Mouse (Mus musculus): ENCODE data around the gene Zfp664. TPM values are rescaled to one million over a fixed set of nuclear protein-coding genes. Genes with fewer than 3 reads are reported as not detected.
A peak's percentile ranks its signal among the peaks of the same experiment; 100 is the strongest.

The Zfp664 gene
- polyA plus RNA-seq (2014; fragmentation: Nextera tagmentation; extraction: Ambion mirVana): 54.9 and 63.8 TPM in 2 replicates

DNA sequence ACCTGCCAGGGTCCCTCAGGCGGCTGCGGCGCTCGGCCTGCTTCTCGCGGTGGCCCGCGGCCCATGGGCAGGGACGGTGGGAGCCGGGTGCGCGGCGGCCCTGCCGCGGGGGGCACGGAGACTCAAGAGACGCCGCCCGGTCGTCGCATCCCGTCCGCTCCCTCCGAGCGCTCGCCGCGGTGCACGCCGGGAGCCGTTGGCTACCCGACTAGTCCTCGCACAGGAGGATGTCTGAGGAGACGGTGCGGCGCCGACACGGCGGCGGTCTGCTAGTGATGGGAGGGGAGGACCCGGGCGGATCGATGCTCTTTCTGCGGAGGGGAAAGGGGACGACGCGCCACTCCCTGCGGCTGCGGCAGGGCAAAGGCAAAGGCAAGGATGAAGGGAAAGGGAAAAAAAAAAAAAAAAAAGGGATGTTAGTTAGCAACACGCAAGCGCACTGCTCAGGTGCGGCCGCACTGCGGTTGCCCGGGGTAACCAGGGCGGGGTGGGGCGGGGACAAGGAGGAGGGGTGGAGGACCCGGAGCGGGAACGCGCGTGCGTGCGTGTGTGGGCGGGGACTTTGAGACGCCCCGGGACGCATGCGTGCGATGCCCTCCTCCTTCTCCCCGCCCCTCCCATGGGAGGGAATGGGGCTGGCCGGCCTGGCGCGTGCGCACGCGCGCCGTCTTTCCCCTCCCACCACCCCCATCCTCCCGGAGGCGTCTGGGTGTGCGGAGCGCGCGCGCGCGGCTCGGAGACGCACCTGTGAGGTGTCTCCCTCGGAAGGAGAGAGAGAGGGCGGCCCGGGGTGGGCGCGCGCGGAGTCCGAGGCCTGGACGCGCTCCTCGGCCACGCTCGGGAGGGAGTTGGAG lies at the start of gene Zfp664, which contains the start of gene Ccdc92:
Gene Zfp664, plus strand, starts transcription at position 679 of the 854 bp plus-strand sequence.
Gene Ccdc92, minus strand, starts transcription at position 412 of the 854 bp plus-strand sequence.
- H3K4me1 ChIP-seq (ENCODE audit: control insufficient read depth, insufficient read depth, low read length): peaks cover 10% of the 10 kb centered on the region
- H3K9ac ChIP-seq (ENCODE audit: low read depth, low read length): peak within 1 kb of the TSS; percentile 87
- H3K4me2 ChIP-seq: peak within 1 kb of the TSS; percentile 99
- no peaks in the 10 kb centered on the region for H3K36me3 ChIP-seq (ENCODE audit: control insufficient read depth, insufficient read depth, low read length)
- under 1% methylated on average over 74 of the region's 103 CpGs for WGBS (ENCODE audit: insufficient replicate concordance)
- peak within 1 kb of the TSS; percentile 90 for H3K4me3 ChIP-seq (ENCODE audit: low read depth, low read length)
- peak within 1 kb of the TSS; percentile 89 for H3K27ac ChIP-seq (ENCODE audit: low read depth, low read length)
- no peaks in the 10 kb centered on the region for H3K9me3 ChIP-seq (replicated peaks; ENCODE audit: control insufficient read depth, low read length)
- ATAC-seq (replicated peaks; ENCODE audit: insufficient number of reproducible peaks, low FRiP score, low TSS enrichment): peak; percentile 94
- H3K27me3 ChIP-seq (ENCODE audit: control insufficient read depth, insufficient read depth, low read length): peaks cover 29% of the 10 kb centered on the region

DNA sequence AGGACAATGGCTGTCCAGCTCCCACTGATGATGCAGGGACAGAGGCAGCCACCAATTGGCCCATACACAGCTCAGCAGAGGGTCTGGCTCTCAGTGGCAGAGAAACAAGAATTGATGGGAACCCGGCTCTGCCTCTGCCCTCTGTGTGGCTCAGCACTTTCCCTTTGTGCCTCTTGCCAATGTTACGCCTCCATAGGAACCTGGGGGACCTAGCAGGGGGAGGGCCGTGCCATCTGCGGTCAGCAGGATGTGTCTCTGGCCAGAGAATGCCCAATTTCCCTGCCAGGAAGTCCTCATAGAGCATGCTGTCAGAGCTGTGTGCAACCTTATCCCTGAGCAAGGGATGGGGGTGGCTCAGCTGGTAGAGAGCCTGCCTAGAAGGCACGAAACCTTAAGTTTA lies 47.7 kb upstream of the Zfp664 start:
- no peaks in the 10 kb centered on the region for H3K4me1 ChIP-seq (ENCODE audit: control insufficient read depth, insufficient read depth, low read length)
- no peak overlapping the region for H3K9ac ChIP-seq (ENCODE audit: low read depth, low read length)
- no peak overlapping the region for H3K4me3 ChIP-seq (ENCODE audit: low read depth, low read length)
- H3K9me3 ChIP-seq (replicated peaks; ENCODE audit: control insufficient read depth, low read length): no peaks in the 10 kb centered on the region
- 71% methylated on average over 5 of the region's 5 CpGs for WGBS (ENCODE audit: insufficient replicate concordance)
- H3K27me3 ChIP-seq (ENCODE audit: control insufficient read depth, insufficient read depth, low read length): no peaks in the 10 kb centered on the region
- no peak for ATAC-seq (replicated peaks; ENCODE audit: insufficient number of reproducible peaks, low FRiP score, low TSS enrichment)
- no peaks in the 10 kb centered on the region for H3K36me3 ChIP-seq (ENCODE audit: control insufficient read depth, insufficient read depth, low read length)
- H3K27ac ChIP-seq (ENCODE audit: low read depth, low read length): no peak overlapping the region
- no peak overlapping the region for H3K4me2 ChIP-seq

DNA sequence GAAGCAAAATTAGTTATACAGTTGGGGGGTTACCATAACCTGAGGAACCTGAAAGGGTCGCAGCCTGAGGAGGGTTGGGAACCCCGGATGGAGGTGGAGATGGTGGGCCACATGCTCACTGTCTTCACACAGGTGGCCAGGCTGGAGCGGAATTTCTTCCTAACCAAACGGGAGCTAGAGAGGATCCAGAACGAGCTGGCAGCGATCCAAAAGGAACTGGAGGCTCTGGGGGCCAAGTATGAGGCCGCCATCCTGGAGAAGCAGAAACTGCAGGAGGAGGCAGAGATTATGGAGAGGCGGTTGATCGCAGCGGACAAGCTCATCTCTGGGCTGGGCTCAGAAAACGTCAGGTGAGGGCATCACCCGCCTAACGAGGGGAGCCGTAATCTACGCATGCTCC lies 45.4 kb upstream of the Zfp664 start:
- no peaks in the 10 kb centered on the region for H3K4me1 ChIP-seq (ENCODE audit: control insufficient read depth, insufficient read depth, low read length)
- 79% methylated on average over 15 of the region's 15 CpGs for WGBS (ENCODE audit: insufficient replicate concordance)
- no peak overlapping the region for H3K4me3 ChIP-seq (ENCODE audit: low read depth, low read length)
- no peak overlapping the region for H3K9ac ChIP-seq (ENCODE audit: low read depth, low read length)
- no peak overlapping the region for H3K27ac ChIP-seq (ENCODE audit: low read depth, low read length)
- H3K27me3 ChIP-seq (ENCODE audit: control insufficient read depth, insufficient read depth, low read length): no peaks in the 10 kb centered on the region
- no peak for ATAC-seq (replicated peaks; ENCODE audit: insufficient number of reproducible peaks, low FRiP score, low TSS enrichment)
- no peaks in the 10 kb centered on the region for H3K36me3 ChIP-seq (ENCODE audit: control insufficient read depth, insufficient read depth, low read length)
- no peak overlapping the region for H3K4me2 ChIP-seq
- H3K9me3 ChIP-seq (replicated peaks; ENCODE audit: control insufficient read depth, low read length): no peaks in the 10 kb centered on the region

DNA sequence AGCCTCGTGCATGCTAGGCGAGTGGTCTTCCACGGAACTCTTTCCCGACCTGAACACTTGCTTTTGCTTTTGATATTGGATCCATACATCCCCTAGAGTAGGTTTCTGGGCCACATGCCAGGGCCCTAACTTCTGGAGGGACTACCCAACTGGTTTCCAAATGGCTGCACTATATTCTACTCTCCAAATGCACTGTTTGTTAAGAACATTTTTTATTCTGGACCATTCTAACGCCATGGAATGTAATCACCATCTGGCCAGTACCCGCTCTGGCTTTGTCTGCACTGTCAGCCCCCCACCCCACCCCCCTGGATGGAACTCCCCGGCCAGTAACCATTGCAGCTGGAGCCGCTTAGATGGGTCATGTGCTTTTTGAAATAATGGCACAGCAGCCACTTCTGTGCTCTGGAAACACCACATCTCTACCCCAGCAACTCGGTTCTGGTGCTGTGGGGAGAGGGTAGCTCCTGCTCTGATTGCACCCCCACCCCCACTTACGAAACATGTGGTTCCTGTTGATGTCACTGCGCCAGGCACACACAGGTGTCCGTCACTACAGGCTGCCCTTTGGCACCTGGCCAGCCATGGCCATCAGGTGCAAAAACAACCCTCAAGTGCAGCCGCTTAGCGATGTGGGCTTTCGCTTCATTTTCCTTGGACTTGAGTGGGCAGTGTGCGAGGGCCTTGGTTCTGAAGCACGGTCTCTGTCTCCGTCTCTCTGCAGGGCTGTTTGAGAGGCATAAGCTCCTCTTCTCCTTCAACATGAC lies 40.2 kb upstream of the Zfp664 start:
- Histone ChIP-seq H3K9me3 (replicated peaks; ENCODE audit: control insufficient read depth, low read length) (no peaks in the 10 kb centered on the region), H3K27me3 (ENCODE audit: control insufficient read depth, insufficient read depth, low read length) (peaks cover 10% of the 10 kb centered on the region), H3K4me1 (ENCODE audit: control insufficient read depth, insufficient read depth, low read length) (no peaks in the 10 kb centered on the region), H3K36me3 (ENCODE audit: control insufficient read depth, insufficient read depth, low read length) (no peaks in the 10 kb centered on the region), H3K9ac (ENCODE audit: low read depth, low read length) (no peak overlapping the region), H3K27ac (ENCODE audit: low read depth, low read length) (no peak overlapping the region), H3K4me2 (no peak overlapping the region), H3K4me3 (ENCODE audit: low read depth, low read length) (no peak overlapping the region)
- no peak for ATAC-seq (replicated peaks; ENCODE audit: insufficient number of reproducible peaks, low FRiP score, low TSS enrichment)
- WGBS (ENCODE audit: insufficient replicate concordance): 82% methylated on average over 18 of the region's 18 CpGs

DNA sequence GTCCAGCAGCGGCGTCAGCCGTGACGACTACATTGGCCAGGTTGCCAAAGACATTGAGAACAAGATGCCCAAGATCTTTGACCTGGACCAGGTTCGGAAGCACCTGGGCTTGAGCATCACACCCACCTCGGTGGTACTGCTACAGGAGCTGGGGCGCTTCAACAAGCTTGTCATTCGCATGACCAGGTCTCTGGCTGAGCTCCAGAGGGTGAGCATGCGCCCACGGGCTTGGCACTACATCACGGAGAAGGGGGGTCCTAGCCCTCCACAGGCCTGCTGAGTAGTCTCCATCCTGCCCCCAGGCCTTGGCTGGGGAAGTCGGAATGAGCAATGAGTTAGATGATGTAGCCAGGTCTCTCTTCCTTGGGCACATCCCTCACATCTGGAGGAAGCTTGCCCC lies 32.2 kb upstream of the Zfp664 start:
- H3K4me2 ChIP-seq: no peak overlapping the region
- 85% methylated on average over 12 of the region's 12 CpGs for WGBS (ENCODE audit: insufficient replicate concordance)
- no peaks in the 10 kb centered on the region for H3K4me1 ChIP-seq (ENCODE audit: control insufficient read depth, insufficient read depth, low read length)
- H3K27ac ChIP-seq (ENCODE audit: low read depth, low read length): no peak overlapping the region
- no peak for ATAC-seq (replicated peaks; ENCODE audit: insufficient number of reproducible peaks, low FRiP score, low TSS enrichment)
- no peak overlapping the region for H3K4me3 ChIP-seq (ENCODE audit: low read depth, low read length)
- H3K27me3 ChIP-seq (ENCODE audit: control insufficient read depth, insufficient read depth, low read length): peaks cover 50% of the 10 kb centered on the region
- H3K9ac ChIP-seq (ENCODE audit: low read depth, low read length): no peak overlapping the region
- no peaks in the 10 kb centered on the region for H3K9me3 ChIP-seq (replicated peaks; ENCODE audit: control insufficient read depth, low read length)
- H3K36me3 ChIP-seq (ENCODE audit: control insufficient read depth, insufficient read depth, low read length): no peaks in the 10 kb centered on the region

DNA sequence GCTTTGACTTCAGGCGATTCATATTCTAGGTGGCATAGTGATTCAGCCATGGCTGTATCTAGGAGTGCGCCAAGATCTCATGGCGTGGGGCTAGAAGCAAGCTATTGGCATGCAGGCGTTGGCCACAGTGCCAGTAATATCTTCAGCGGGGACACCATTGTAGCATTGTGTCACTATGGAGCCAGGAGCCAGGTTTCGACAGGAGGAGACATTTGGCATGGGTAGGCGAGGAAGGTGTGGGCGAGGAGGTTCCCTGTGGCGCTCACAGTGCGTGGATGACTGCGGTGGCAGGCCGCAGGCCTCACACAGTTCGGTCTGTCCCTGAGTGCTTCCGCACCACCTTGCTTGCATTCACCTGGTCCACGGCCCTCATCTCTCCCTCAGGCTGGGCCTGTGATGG lies 27.3 kb upstream of the Zfp664 start:
- Histone ChIP-seq H3K4me3 (ENCODE audit: low read depth, low read length) (no peak overlapping the region), H3K4me2 (no peak overlapping the region), H3K36me3 (ENCODE audit: control insufficient read depth, insufficient read depth, low read length) (no peaks in the 10 kb centered on the region), H3K27me3 (ENCODE audit: control insufficient read depth, insufficient read depth, low read length) (peaks cover 76% of the 10 kb centered on the region), H3K27ac (ENCODE audit: low read depth, low read length) (no peak overlapping the region), H3K4me1 (ENCODE audit: control insufficient read depth, insufficient read depth, low read length) (peaks cover 6% of the 10 kb centered on the region), H3K9ac (ENCODE audit: low read depth, low read length) (no peak overlapping the region), H3K9me3 (replicated peaks; ENCODE audit: control insufficient read depth, low read length) (no peaks in the 10 kb centered on the region)
- WGBS (ENCODE audit: insufficient replicate concordance): 88% methylated on average over 15 of the region's 15 CpGs
- no peak for ATAC-seq (replicated peaks; ENCODE audit: insufficient number of reproducible peaks, low FRiP score, low TSS enrichment)

DNA sequence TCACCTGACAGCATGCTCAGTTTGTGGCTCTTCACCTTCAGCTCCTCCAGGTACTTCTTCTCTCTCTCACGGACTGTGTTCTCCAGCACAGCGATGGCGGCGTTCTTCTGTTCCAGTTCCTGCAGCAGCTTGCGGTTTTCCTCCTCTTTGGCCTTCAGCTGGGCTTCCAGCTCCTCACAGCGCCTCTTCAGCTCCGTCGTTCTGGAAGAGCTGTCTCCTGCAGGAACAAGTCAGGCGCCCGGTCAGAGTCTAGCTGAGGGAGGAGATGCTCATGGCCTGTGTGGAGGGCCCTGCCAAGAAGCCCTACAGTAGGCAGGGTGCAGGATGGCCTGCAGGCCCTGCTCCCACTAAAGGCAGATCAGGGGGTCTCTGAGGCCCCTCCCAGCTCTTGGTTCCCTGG lies 26.4 kb upstream of the Zfp664 start:
- 85% methylated on average over 10 of the region's 10 CpGs for WGBS (ENCODE audit: insufficient replicate concordance)
- no peak overlapping the region for H3K9ac ChIP-seq (ENCODE audit: low read depth, low read length)
- no peak for ATAC-seq (replicated peaks; ENCODE audit: insufficient number of reproducible peaks, low FRiP score, low TSS enrichment)
- no peak overlapping the region for H3K4me2 ChIP-seq
- H3K9me3 ChIP-seq (replicated peaks; ENCODE audit: control insufficient read depth, low read length): no peaks in the 10 kb centered on the region
- no peaks in the 10 kb centered on the region for H3K36me3 ChIP-seq (ENCODE audit: control insufficient read depth, insufficient read depth, low read length)
- peaks cover 70% of the 10 kb centered on the region for H3K27me3 ChIP-seq (ENCODE audit: control insufficient read depth, insufficient read depth, low read length)
- no peak overlapping the region for H3K27ac ChIP-seq (ENCODE audit: low read depth, low read length)
- H3K4me3 ChIP-seq (ENCODE audit: low read depth, low read length): no peak overlapping the region
- H3K4me1 ChIP-seq (ENCODE audit: control insufficient read depth, insufficient read depth, low read length): peaks cover 14% of the 10 kb centered on the region

DNA sequence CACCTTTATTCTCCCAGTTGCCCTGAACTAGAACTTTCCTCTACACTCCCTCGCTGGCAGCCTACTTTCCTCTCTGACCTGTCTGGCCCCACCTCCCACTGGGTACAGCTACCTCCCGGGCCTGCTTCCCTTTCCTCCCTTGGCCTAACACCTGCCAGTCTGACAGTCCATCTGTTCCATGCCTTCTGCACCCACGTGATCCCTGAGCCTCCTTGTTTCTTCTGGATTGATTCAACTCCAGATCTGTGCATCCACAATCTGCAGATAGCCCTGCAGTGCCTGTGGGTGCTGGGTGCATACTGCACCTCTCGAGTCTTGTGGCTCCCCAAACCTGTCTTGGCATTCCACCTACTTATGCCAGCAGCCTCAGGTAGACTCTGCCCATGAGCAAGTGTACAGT lies 25.9 kb upstream of the Zfp664 start:
- Histone ChIP-seq H3K27ac (ENCODE audit: low read depth, low read length) (no peak overlapping the region), H3K27me3 (ENCODE audit: control insufficient read depth, insufficient read depth, low read length) (peaks cover 74% of the 10 kb centered on the region), H3K4me3 (ENCODE audit: low read depth, low read length) (no peak overlapping the region), H3K9me3 (replicated peaks; ENCODE audit: control insufficient read depth, low read length) (no peaks in the 10 kb centered on the region), H3K9ac (ENCODE audit: low read depth, low read length) (no peak overlapping the region), H3K4me1 (ENCODE audit: control insufficient read depth, insufficient read depth, low read length) (peaks cover 18% of the 10 kb centered on the region), H3K36me3 (ENCODE audit: control insufficient read depth, insufficient read depth, low read length) (no peaks in the 10 kb centered on the region), H3K4me2 (no peak overlapping the region)
- no peak for ATAC-seq (replicated peaks; ENCODE audit: insufficient number of reproducible peaks, low FRiP score, low TSS enrichment)
- WGBS (ENCODE audit: insufficient replicate concordance): 68% methylated on average over 4 of the region's 4 CpGs
